In the genomic region with DNA sequence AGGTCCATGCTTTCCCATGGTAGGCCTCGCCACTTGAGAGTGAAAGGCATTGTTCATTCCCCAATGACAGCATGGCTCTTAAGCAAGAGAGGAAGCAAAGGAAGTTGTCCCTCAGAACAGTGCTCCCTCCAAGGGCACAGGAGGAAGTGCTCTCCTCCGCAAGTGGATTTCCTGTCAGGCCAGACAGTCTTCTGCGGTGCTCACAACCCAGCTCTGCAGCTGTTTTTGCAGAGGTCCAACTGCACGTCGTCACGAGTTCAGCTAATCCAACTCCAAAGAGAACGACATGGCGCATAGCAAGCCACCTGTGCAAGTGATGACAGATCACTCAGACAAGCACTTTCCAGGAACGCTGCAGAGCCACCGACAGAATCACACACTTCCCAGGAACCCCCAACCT, we compare ENCODE assay signal across 8 mouse cellular contexts.
A peak's percentile ranks its signal among the peaks of the same experiment; 100 is the strongest.
DNase-seq lines count a peak whose midpoint lies in the region; ATAC-seq and TF ChIP-seq lines count a peak whose summit lies in the region.

No protein-coding gene starts in this region.

- H3K9me3 ChIP-seq in embryonic facial prominence, embryonic 14.5 days (ENCODE audit: control insufficient read depth, low read length), result no peaks in the 10 kb centered on the region

- peaks cover 12% of the 10 kb centered on the region for H3K4me1 ChIP-seq in embryonic facial prominence, embryonic 14.5 days (ENCODE audit: control insufficient read depth, insufficient read depth, low read length)

- TF ChIP-seq CTCF in layer of hippocampus, adult 2 months (conservative IDR thresholded peaks at IDR 0.05), result no peak

- 33% methylated on average over 10 of the region's 10 CpGs for WGBS in embryonic facial prominence, embryonic 14.5 days

- no peaks in the 10 kb centered on the region for H3K27me3 ChIP-seq in embryonic facial prominence, embryonic 14.5 days (replicated peaks; ENCODE audit: control insufficient read depth, insufficient read depth, low read length)

- peak; percentile 46 for DNase-seq in adrenal gland, adult 2 months
- no peak for DNase-seq in adrenal gland, postnatal 4 days (ENCODE audit: low spot score in 2 of 2)
- DNase-seq in embryonic facial prominence, embryonic 14.5 days (ENCODE audit: low spot score), result peak; percentile 81
- DNase-seq in kidney, postnatal 14 days, result peak; percentile 38
- no peak for DNase-seq in right cerebral cortex, adult 18-20 months
- no peak for DNase-seq in layer of hippocampus, postnatal 25 days (ENCODE audit: extremely low spot score in 1 of 2, low spot score in 1 of 2)
- no peak for DNase-seq in layer of hippocampus, adult 2 months (ENCODE audit: low spot score in 2 of 2)

- H3K36me3 ChIP-seq in embryonic facial prominence, embryonic 14.5 days (ENCODE audit: control insufficient read depth, insufficient read depth, low read length), result no peaks in the 10 kb centered on the region

- ATAC-seq in embryonic facial prominence, embryonic 14.5 days (ENCODE audit: low read depth), result peak; percentile 49
- peak; percentile 59; the same call in 1 of the 2 replicates for ATAC-seq in monocyte, adult 5-6 weeks (replicated peaks; ENCODE audit: insufficient number of reproducible peaks, low FRiP score, low TSS enrichment, poor library complexity, severe bottlenecking)

- no peak overlapping the region for H3K9ac ChIP-seq in embryonic facial prominence, embryonic 14.5 days (ENCODE audit: low read depth, low read length)

- no peak overlapping the region for H3K4me3 ChIP-seq in embryonic facial prominence, embryonic 14.5 days (ENCODE audit: low read depth, low read length)
- H3K4me3 ChIP-seq in layer of hippocampus, adult 2 months, result no peak overlapping the region

- H3K27ac ChIP-seq in embryonic facial prominence, embryonic 14.5 days (replicated peaks; ENCODE audit: low read depth, low read length), result no peak overlapping the region
- H3K27ac ChIP-seq in layer of hippocampus, adult 2 months, result no peak overlapping the region

- no peak overlapping the region for H3K4me2 ChIP-seq in embryonic facial prominence, embryonic 14.5 days (ENCODE audit: low read depth, low read length)

Comparison
In these comparisons a context has a peak if more than half of its experiments do, and no peak if none do; other contexts are left out.
1. DNase-seq: peak in adrenal gland, adult 2 months (single experiment), embryonic facial prominence, embryonic 14.5 days (single experiment) and kidney, postnatal 14 days (single experiment); none in adrenal gland, postnatal 4 days (0 of 2), right cerebral cortex, adult 18-20 months (single experiment), layer of hippocampus, postnatal 25 days (0 of 2) and layer of hippocampus, adult 2 months (0 of 2).